Mouse (Mus musculus): ENCODE measurements around the gene Mrgprf.

Mrgprf gene

DNA sequence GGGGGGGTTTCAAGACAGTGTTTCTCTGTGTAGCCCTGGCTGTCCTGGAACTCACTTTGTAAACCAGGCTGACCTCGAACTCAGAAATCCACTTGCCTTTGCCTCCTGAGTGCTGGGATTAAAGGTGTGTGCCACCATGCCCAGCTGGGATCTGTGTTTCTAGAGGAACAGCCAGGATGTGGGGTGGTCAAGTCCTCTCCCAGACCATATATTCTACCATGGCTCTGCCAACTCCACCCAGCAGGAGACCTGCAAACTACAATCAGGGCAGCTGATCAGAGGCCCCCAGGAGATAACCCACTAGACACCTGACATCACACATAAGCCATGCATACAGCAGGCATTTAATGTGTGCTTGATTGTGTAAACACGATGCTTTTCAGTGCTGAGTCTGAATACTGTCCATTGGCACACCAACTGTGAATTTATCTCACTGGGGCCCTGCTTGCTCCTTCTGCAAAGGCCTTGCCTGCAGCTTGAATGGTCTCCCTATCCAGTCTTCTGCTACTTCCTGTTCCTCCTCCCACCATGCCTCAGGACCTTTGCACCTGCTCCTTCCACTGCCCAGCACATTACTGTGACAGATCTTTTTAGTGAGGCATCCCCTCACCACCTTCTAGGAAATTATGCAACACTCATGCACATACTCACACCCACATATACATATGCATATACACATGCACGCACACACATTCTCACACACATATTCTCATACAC, 35.1 kb downstream of the Mrgprf start:
- DNase-seq (ENCODE audit: low spot score in 2 of 2) = no peak

DNA sequence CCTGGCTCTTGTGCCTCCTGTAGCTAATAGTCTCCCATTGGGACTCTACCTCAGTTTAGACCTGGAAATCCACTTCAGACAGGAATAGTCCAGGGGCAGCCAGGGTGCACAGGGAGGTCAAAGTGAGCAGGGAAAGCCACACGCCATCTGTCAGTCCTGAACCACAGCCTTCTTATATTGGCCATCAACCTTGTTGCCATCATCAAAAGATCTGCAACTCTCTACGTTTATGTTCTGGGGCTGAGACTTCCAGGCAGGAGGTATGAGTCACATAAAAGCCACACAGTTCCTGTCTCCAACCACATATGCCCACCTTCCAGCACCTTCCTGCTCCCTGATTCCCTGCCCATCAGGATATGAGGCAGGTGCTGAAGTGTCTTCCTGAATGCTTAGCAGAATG, 37.3 kb downstream of the Mrgprf start:
- no peak for DNase-seq (ENCODE audit: low spot score in 2 of 2)

GRCm38 (mm10) chr7:145340248-145340904, 39.7 kb downstream of the Mrgprf start:
- DNase-seq (ENCODE audit: low spot score in 2 of 2) = no peak
